Mouse (Mus musculus) cerebellum, postnatal 4 days (tissue): ENCODE results near the gene Arl10.
A peak's percentile ranks its signal among the peaks of the same experiment; 100 is the strongest.
"Not testable (repeated sequence)": the region's sequence is repeated elsewhere in the genome, so short reads cannot be mapped to it uniquely, and the experiment has no call there.

Source experiments
- DNase-seq, 2 experiments: peaks; one replicate each; pipeline ENCODE4 v3.0.0; 2022; ENCODE audit warnings: low spot score in 2 of 2, mixed read lengths in 1 of 2

The Arl10 gene

DNA sequence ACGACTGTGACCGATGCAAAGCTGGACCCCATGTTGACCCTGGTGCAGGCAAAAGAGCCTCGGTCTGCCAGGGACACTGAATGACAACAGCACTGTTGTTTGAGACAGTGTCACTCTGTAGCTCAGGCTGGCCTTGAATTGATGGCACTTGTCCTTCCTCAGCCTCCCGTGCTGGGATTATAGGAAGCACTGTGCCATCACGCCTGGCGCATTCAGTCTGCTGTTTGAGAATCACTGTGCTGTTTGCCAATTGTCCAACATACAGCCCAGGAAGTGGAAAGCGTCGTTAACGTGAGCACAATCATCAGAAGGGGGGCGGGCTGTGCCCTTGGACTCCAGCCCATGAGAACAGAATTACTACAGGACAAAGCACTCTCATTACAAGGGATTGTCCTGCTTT lies 7.3 kb downstream of the Arl10 start:
- no peak for DNase-seq

DNA sequence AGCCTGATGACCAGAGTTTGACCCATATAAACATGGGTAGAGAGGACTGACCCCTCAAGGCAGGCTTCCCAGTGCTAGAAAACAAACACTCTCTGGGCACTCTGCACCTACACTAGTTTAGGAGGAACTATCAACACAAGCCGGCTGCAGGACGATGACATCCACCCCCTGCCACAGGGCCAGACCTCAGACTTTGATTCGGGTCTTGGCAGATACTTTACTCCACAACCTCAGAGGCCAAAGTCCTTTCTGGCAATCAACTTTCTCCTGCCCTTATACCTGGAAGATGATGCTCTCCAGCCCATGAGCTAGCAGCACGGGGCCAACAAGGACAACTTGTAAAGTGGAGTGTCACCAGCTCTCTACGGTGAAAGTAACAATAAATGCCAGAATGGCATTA lies 8.0 kb downstream of the Arl10 start:
- no peak for DNase-seq

DNA sequence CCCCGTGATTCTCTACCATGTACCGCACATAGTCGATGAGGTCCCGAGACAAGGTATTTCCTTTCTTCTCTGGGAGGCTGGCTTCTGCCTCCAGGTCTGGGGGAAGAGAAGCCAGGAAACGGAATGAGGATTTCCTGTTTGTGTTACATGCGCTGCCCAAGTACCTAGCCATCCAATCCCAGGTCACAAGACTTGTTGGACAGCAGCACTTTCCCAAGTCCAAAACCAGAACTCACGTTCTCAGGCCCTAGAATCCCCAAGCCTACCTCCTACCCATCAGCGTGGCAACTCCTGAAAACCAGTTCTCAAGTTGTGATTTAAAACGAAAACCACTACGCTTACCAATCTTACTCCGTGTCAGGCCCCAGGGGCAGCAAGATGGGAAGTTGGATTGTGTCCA lies 11.0 kb downstream of the Arl10 start:
- DNase-seq, result no peak

DNA sequence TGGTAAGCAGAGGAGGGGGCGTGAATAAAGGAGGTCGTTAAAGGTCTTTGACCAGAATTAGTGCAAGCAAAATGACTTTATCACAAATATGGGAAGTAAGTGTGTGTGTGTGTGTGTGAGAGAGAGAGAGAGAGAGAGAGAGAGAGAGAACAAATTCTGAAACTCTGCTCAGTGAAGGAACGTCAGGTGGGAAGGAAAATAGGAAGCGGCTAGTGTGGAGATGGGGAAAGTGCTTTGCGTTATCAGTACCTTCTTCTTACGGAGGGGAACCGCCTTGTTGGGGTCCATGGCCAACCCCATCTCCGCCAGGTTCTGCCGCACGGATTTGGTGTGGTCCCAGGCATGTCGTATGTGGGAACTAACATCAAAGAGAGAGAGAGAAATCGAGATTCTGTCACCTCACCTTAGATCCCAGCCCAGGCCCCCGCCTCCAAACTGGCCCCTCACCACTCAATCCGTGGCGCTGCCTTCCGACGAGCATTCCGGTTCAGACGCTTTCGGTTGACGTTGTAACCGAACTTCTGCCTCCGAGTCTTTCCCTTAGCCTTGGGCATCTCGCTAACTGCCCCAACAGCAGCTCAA lies 14.7 kb downstream of the Arl10 start:
- DNase-seq, result no peak

DNA sequence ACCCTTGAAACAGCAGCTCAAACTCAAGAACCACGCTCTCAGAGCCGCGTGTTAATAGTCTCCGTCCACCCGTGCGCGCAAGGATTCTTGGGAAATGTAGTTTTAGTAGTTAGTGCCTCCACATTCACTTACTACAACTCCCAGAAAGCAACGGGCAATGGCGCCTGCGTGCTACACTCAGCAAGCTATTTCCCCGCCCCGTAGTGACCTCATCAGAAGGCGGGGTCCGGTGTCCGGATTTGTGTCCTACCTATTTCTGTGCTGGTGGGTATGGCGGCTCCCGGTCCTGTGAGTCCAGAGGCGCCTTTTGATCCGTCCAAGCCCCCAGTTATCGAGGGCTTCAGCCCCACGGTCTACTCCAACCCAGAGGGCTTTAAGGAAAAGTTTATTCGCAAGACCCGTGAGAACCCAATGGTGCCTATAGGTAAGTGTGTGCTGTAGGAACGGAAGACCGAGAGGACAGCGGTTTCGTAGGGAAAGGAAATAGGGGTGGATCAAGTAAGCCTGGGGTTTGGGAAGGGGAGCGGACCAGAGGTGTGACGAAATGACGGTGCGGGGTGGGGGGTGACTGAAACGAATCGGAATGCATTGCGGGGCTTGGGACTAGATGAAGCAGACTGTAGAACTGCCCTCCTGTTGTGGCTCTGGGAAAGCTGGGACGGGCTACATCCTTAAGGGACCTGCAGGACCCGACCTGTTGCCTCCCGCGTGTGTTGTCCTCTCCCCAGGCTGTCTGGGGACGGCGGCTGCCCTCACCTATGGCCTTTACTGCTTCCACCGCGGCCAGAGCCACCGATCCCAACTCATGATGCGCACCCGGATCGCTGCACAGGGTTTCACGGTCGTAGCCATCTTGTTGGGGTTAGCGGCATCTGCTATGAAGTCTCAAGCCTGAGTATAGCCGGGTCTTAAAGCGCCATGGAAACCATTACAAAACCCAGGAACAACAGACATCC lies 15.5 kb downstream of the Arl10 start, which contains the start of the genes Nop16 and Higd2a:
TSS of gene Nop16 (minus strand) at position 95 of the 956 bp plus-strand sequence.
TSS of gene Higd2a (plus strand) at position 212 of the 956 bp plus-strand sequence.
- peak; percentile 75 to 89 for DNase-seq

DNA sequence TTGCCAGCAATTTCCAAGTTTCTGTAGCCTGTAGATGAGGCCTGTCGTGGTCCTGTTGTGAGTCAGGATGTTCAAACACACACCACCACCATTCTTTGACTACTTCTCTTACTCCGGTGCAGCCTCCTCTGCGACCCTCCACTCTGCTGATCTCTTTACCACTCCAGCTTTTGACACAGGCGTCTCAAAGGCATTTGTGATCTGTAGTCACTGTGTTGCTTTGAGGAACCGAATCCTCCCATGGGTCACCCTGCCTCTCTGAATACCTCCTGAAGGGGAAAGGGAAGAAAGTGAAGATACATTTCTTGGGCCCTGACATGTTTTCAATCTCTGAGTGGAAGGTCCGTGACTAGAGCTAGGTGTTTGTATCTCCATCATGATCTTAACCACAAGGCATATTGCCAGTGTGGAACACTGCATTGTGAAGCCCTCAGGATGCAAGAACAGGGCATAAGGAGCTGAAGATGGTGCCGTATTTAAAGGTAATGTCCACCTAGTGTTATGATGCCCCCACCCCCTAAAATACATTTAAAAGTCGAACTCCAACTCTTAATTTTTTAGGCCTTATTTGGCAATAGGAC lies 17.1 kb downstream of the Arl10 start:
- no peak for DNase-seq

DNA sequence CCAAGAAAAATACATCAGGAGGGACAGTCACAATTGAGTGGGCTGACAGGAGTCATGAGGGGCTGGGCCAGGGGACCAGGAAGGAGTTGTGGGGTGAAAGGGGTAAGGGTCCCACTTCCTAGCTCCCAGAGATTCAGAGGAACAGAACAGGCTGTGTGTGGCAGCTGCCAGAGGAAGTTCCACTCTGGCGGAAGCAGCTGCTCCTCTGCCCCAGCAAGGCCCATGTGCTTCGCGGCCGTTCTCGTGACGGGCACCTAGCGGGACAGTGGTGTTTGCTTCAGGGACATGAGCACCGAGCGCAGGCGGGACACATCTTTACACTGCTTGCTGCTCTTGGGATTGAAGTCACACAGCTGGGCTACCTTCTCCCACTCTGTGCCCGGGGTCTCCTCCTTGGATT lies 18.8 kb downstream of the Arl10 start:
- DNase-seq, result no peak

DNA sequence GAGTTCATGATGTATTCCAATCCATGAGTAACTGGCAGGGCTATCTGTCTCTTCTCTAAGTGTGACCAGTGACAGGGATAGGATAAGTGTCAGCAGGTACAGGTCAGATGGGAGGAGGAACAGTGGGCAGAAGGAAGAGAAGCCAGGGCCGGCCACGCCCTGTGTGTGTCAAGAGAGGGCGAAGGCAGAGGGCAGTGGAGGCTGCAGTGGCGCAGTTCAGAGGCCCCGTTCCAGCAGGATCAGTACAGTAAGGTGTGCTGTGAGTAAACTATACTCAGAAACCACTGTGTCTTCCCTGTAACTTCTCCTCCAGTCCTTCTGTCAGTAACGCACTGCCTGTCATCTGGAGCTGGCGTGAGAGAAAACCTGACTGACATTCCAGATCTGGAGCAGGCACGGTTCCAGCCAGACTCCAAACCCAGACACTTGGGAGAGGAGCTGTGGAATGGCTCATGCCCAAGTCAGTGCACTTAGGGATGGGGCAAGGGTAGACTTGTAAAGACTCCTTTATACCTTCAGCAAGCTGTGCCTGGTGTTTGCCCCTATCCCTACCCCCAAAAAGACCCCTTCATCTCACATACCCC lies 21.4 kb downstream of the Arl10 start:
- DNase-seq, result no peak

DNA sequence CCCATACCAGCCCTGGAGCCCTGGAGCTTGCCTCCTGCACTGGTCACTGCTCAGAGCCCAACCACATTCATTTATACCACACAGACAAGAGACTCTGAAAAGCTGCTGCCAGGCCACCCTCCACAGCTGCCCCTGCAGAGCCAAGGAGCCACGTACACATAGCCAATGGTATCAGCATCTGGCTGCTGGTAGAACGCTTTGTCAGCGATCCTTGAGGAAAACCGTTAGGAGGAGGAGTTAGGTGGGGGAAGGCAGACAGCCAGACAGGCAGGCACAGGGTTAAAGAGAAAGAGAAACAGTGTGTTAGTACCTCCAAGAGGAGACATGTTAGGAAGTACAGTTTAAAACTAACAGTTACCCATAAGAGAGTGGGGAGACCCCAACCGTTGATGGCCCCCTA lies 22.1 kb downstream of the Arl10 start:
- DNase-seq, result no peak

DNA sequence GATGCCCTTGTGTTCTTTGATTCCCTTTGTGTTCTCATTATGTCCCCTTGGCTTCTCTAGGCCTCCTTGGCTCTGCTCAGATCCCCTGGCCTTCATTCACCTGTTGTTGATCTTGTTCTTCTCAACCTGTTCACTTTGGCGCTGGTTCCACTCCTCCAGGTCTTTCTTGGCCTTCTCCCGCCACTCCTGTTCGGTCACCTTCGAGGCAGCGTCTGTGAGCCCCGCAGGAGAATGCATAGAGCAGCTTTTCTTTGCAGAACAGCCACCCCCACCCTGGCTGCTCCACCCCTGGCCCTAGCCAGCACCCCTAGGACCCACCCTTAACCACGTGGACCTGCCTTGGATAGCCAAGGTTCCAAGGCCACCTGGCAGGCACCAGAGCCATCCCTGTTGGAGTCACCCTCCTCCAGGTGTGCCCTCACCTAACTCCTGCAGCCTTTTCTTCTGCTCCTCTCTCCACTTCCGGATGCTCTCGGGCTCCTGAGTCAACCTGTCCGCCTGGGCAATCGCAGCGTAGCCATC lies 23.9 kb downstream of the Arl10 start:
- no peak for DNase-seq

DNA sequence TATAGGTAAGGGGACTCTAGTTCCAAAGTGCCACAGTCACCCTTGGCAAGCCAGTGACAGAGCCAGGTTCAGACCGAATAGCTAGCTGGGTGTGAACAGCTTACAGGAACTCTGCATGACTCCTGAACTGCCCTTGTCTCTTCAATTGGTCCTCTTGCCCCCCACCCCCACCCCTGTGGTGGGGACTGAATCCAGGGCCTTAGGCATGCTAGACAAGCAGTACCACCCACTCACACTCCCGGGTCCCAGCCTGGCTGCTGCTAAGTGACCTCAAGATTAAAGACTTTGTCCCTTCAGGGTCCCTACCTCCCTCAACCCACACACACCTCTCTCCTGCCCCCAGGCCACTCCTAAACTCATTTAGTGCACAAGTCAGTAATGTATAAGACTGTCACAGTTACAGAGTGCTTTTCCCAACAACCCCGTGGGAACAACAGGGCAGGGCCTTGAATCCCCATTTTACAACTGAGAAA lies 27.9 kb downstream of the Arl10 start:
- no peak for DNase-seq

DNA sequence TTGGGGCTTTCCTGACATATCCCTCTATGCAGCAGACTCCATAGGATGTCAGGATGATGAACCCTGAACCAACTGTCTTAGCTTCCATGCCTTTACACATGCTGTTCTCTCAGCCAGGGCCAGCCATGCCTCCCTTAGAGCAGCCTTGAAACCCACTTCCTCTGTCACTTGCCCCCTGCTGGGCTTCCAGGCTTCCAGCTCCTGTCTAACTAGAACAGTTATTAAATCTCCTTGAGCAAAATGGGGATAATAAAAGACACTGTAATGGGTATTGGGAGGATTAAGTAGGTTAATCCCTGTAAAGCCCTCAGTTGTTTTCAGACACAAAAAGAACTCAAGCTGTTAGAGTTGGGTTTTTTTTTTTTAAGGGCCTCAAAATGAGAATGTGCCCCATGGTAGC lies 28.7 kb downstream of the Arl10 start:
- no peak for DNase-seq

DNA sequence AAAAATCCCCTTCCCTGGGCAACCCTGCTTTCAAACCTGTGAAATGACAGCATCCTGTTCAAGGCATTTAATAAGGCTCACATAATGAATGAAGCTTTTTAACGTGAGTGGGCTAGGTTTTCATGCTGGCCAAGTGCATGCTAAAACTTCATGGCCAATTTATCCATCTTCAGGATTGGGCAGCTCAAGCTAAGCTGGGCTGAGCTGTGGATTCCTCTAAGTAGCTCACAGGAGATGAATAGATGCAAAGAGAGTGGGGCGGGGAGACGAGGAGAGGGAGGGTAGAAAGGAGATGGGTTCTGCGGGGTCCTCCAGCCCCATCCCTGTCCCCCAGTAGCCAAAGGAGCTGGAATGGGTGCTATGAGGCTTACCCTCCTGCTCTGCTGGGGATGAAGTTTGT lies 29.4 kb downstream of the Arl10 start:
- no peak for DNase-seq

DNA sequence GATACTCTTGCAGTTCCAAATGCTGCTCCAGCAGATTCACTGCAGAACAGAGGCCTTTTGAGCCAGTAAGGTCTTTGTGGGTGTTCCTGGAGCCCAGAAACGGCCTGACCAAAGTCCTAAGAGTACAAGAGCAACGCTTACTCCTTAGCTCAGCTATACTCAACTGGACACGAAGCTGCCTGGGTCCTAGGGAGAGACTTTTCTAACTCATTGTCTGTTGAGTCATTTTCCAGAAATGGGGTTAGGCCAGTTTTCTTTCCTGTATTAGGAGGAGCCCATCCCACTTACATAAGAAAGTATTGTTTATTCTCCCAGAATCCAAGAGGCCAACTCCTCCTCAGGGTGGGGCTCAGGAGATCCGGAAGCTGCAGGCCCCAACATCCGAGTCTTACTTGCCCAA lies 30.6 kb downstream of the Arl10 start:
- no peak for DNase-seq

DNA sequence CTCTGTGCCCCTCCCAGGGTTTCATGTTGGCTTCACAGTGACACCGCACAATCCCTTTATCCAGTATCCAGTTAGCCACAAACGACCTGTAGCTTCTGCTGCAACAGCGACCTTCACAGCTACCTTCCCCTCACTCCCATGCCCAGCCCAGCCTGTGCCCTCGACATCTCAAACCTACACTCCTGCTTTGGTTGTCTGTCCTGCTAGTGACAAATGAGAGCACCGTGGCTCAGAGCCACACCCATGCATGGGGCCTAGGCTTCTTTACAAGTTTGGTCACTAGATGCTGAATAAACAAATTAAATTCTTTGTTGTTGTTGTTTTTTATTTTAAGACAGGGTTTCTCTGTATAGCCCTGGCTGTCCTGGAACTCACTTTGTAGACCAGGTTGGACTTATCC lies 32.4 kb downstream of the Arl10 start:
- no peak for DNase-seq

DNA sequence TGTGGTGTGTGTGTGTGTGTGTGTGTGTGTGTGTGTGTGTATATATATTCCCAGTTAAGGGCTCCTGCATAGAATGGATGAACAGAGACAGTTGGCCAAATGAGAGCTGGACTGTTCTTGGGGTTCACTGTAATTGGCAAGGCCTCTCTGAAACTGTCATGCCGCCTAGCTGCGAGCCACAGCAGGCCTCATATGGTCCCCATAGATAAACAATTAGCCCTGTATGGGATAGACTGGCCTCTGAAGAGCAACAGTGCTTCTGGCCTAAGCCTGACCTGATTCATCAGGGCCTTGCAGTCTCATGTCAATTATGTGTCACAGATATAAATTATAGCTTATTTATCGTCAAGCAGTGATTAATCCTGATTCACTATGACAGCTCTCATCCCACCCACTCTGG lies 33.2 kb downstream of the Arl10 start:
- DNase-seq, result no peak

DNA sequence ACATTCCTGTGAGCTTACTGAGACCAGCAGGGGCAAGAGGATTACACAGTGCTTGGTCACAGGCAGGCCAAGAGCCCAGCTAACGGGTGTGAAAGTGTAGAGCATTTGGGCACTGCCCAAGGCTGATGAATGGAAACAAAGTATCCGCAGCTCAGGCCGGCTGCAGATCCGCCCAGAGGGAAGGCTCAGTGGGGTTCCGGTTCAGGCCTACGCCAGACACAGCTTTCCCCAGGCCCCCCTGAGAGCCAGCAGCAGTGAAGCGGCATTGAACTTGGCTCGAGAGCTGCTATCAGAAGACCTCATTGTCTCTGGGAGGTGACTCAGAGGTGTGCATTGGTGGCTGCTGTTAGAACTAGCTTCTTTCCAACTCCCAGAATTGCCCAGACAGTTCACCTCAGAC lies 33.9 kb downstream of the Arl10 start:
- DNase-seq, result no peak

DNA sequence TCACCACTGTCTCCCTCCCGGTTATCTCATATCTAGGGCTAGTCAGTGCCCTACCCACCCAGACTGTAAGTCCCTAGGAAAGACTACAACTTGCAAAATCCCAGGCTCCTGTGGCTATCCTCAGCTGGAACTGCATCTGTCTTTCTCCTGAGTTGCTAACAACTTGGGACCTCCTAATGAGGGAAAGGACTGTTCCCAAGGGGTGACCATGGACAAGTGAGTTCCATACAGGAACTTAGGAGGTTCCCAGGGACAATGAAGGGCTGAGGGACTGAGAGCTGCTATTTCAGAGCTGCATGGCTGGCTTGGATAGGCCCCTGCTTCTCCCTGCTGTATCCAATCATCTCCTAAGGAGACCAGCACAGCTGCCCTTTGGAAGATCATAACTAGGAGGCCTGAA lies 34.5 kb downstream of the Arl10 start:
- DNase-seq, result no peak

DNA sequence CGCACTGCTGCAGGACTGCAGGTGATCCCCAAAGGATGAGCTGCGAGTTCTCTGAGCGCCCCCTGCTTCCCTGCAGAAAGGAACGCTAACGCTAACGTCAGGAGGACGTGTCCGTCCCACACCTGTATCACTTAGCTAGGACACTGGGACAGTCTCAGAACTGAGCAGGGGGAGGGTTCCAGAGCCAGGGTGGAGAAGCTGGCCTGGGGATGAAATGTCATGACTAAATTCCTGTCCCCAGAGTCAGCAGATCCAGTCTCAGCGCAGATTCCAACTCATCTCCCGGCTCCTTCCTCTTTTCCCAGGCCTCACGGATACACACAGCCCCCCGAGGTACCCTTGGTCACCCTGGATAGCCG lies 35.8 kb downstream of the Arl10 start:
- DNase-seq, result no peak

DNA sequence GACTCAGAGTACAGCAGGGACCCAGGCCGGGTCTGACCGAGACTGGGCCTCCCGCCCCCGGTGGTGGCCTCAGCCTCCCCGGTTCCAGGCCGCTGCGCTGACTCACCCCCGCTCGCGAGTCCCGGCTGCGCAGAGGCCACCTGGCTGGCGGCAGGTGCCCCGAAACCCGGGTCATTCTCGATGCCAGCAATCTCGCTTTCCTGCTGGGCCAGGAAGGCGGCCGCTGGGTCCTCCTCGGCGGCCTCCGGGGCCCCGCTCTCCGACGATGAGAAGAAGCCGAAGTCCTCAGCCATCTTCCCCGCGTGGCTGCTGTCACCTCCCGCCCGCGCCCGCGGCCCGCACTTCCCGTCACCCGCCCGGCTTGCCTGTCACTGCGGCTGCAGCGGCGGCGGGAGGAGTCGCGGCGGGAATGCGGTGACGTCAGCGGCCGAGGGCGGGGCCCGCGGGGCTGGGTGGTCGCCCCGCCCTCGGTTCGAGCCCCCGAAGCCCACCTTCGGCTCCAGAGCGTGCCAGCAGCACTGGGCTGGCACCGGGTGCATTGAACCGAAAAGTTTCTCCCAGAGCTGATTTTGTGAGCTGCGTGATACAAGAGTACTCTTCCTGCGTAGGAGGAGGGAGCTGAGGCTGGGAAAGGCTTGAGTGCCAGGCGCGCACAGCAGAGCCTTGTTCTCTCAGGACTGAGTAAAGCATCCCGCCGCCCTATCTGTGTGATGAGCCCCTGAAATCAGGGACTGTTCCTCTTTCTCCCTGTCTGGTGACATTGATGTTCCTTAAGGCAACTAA lies 36.3 kb downstream of the Arl10 start, which contains the start of gene Cltb:
TSS of gene Cltb (minus strand) at position 373 of the 783 bp plus-strand sequence.
- peak; percentile 89 to 92 for DNase-seq

DNA sequence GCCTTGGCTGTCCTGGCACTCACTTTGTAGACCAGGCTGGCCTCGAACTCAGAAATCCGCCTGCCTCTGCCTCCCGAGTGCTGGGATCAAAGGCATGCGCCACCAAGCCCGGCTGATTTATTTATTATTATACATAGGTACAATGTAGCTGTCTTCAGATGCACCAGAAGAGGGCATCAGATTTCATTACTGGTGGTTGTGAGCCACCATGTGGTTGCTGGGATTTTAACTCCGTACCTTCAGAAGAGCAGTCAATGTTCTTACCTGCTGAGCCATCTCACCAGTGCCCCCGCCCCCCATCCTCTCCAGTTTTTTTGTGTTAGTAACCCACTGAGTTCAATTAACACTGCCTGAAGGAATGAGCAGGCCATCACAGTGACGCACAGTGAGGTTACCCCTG lies 38.3 kb downstream of the Arl10 start:
- not testable (repeated sequence) for DNase-seq
